Mouse (Mus musculus) liver, adult 2 months (tissue): Measurements from ENCODE around the gene Nmur1. TPM values are rescaled to one million over a fixed set of nuclear protein-coding genes. Genes with fewer than 3 reads are reported as not detected.

ENCODE experiments used
- DNase-seq: peaks from one replicate; pipeline ENCODE4 v3.0.0-alpha.2; 2011; ENCODE audit warnings: low read depth, low spot score; ENCODE audit errors: extremely low read depth
- H3K27ac ChIP-seq: fragments of 200-500 bp; replicated peaks from 2 replicates; pipeline ENCODE4 v1.5.1; 2012; ENCODE audit warnings: low read depth, mild to moderate bottlenecking, control low read depth, inconsistent platforms, low read length; ENCODE audit not compliant: insufficient read depth
- H3K27me3 ChIP-seq: fragments of 200-500 bp; 2 replicates; pipeline ENCODE4 v1.6.1; 2012; ENCODE audit warnings: mild to moderate bottlenecking, moderate library complexity, low read length, inconsistent platforms; ENCODE audit not compliant: control insufficient read depth, insufficient read depth
- H3K36me3 ChIP-seq: fragments of 200-500 bp; 2 replicates; pipeline ENCODE4 v1.6.1; 2012; ENCODE audit warnings: low read length, inconsistent platforms; ENCODE audit not compliant: control insufficient read depth, insufficient read depth
- H3K4me1 ChIP-seq: fragments of 200-500 bp; 2 replicates; pipeline ENCODE4 v1.6.1; 2011; ENCODE audit warnings: low read length; ENCODE audit not compliant: control insufficient read depth, insufficient read depth
- H3K4me3 ChIP-seq: fragments of 200-500 bp; 2 replicates; pipeline ENCODE4 v1.5.1; 2011; ENCODE audit warnings: low read depth, mild to moderate bottlenecking, control low read depth, low read length, moderate library complexity; ENCODE audit not compliant: insufficient read depth
- H3K79me2 ChIP-seq: fragments of 200-500 bp; 2 replicates; pipeline ENCODE4 v1.6.1; 2012; ENCODE audit warnings: inconsistent platforms, mild to moderate bottlenecking, low read length, moderate library complexity; ENCODE audit not compliant: control insufficient read depth, insufficient read depth
- H3K9ac ChIP-seq: fragments of 200-500 bp; 2 replicates; pipeline ENCODE4 v1.6.1; 2012; ENCODE audit warnings: low read depth, mild to moderate bottlenecking, control low read depth, inconsistent platforms, low read length
- CTCF ChIP-seq: fragments of 200-500 bp; IDR thresholded peaks from 2 replicates; pipeline ENCODE4 v1.5.1; 2011; ENCODE audit warnings: low read depth, low read length, control low read depth
- POLR2A ChIP-seq: fragments of 200-500 bp; IDR thresholded peaks from 2 replicates; pipeline ENCODE4 v1.6.1; 2011; ENCODE audit warnings: low read length, control low read depth; ENCODE audit not compliant: insufficient read depth; ENCODE audit errors: extremely low read depth
- WGBS: fragments of 180-500 bp; shearing (Covaris S2); methylation state at CpG from one replicate; pipeline ENCODE4 v1.1.7; 2018; 5-methylcytosine and 5-hydroxymethylcytosine counted together
- polyA plus RNA-seq: library from polyadenylated mRNA; depleted of rRNA; stranded (reverse); fragments of >200 nt; gene quantifications from 2 replicates; pipeline ENCODE4 v1.2.3, GENCODE M21; 2012; rRNA removed
- total RNA-seq: library from RNA; depleted of rRNA; stranded (reverse); fragments of >200 nt; gene quantifications from 2 replicates; pipeline ENCODE4 v1.2.3, GENCODE M21; 2014; rRNA removed

Gene Nmur1
- total and polyA plus RNA-seq, 2 experiments, result not detected

DNA sequence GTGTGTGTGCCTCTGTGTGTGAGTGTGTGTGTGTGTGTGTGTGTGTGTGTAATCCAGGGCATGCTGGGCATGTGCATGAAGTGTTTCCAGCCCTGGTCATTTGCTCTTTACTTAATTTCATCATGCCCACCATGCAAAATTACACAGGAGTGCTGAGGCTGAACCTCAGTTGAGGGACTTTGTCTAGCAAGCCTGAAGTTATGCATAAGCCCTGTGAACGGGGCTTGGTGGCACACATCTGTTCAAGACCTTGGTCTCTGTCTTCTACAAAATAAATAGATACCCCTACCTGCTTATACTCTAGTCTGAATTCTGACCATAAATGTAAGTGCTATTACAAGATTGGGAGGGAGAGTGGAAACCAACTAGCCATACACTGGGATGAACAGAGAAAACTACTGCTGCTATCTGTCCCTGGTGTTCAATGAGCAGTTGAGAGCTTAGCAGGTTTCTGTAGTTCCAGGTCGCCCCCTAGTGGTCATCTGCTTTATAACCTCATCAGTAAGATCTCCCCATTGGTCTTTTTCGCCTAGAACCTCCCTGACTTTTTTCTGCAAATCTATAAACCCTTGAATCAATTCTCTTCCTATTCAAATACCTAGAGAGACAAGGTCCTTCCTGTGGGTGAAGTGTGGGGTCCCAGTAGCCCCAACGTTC lies 86.7 kb downstream of the Nmur1 start:
- peak; percentile 67 for DNase-seq
- no peak overlapping the region for H3K27ac ChIP-seq
- WGBS, result 33% methylated on average over 4 of the region's 4 CpGs
- H3K9ac ChIP-seq, result no peak overlapping the region
- H3K4me1 ChIP-seq, result no peaks in the 10 kb centered on the region
- H3K4me3 ChIP-seq, result no peak overlapping the region
- H3K27me3 ChIP-seq, result no peaks in the 10 kb centered on the region
- TF ChIP-seq CTCF (peak; percentile 78), POLR2A (no peak)
- no peaks in the 10 kb centered on the region for H3K36me3 ChIP-seq
- no peaks in the 10 kb centered on the region for H3K79me2 ChIP-seq

DNA sequence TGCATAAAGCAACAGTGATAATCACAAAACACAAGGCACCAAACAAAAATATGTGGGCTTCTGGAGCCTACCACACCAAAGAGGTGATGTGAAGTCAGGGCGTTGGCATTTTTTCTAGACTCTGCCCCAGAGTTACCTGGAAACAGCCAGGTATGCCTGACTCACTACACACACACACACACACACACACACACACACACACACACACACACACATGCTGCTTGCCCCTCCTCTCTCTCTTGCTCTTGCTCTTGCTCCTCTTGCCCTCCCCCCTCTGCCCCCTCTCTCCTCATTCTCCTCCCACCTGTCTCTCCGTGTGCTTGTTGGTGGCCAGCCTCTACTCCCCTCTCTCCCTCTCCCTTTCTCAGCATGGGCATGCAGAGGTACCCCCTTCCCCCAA lies 89.7 kb downstream of the Nmur1 start:
- H3K9ac ChIP-seq, result no peak overlapping the region
- no peak overlapping the region for H3K27ac ChIP-seq
- H3K36me3 ChIP-seq, result no peaks in the 10 kb centered on the region
- no peak for DNase-seq
- H3K79me2 ChIP-seq, result no peaks in the 10 kb centered on the region
- no peaks in the 10 kb centered on the region for H3K27me3 ChIP-seq
- WGBS, result 41% methylated on average over 2 of the region's 2 CpGs
- no peak overlapping the region for H3K4me3 ChIP-seq
- H3K4me1 ChIP-seq, result no peaks in the 10 kb centered on the region
- TF ChIP-seq CTCF, result no peak
- TF ChIP-seq POLR2A, result no peak

Other genes with a start within 250 kb of the Nmur1 start
- not detected in 2 replicates for gene B3gnt7, start 123.4 kb downstream of the Nmur1 start, total RNA-seq
- 0.19 and 0.31 TPM in 2 replicates for gene B3gnt7, start 123.4 kb downstream of the Nmur1 start, polyA plus RNA-seq
- 19.7 and 24.3 TPM in 2 replicates for gene Ncl, start 66.8 kb downstream of the Nmur1 start, total RNA-seq
- 4.1 and 4.6 TPM in 2 replicates for gene Ncl, start 66.8 kb downstream of the Nmur1 start, polyA plus RNA-seq
- not detected in 2 replicates for gene Tex44, start 101 bp upstream of the Nmur1 start, total RNA-seq
- gene Tex44, start 101 bp upstream of the Nmur1 start, polyA plus RNA-seq, result not detected in 2 replicates
- 259 and 274 TPM in 2 replicates for gene Ptma, start 100.5 kb upstream of the Nmur1 start, total RNA-seq
- 214 and 240 TPM in 2 replicates for gene Ptma, start 100.5 kb upstream of the Nmur1 start, polyA plus RNA-seq
- 3.8 and 5.3 TPM in 2 replicates for gene Pde6d, start 156.4 kb upstream of the Nmur1 start, total RNA-seq
- gene Pde6d, start 156.4 kb upstream of the Nmur1 start, polyA plus RNA-seq, result 4.7 TPM in 2 replicates
- 5.0 and 6.0 TPM in 2 replicates for gene Cops7b, start 156.7 kb upstream of the Nmur1 start, total RNA-seq
- gene Cops7b, start 156.7 kb upstream of the Nmur1 start, polyA plus RNA-seq, result 13.4 and 20.2 TPM in 2 replicates
- not detected in 2 replicates for gene Nppc, start 244.3 kb upstream of the Nmur1 start, total RNA-seq
- not detected in 2 replicates for gene Nppc, start 244.3 kb upstream of the Nmur1 start, polyA plus RNA-seq